Mouse (Mus musculus): ENCODE data around the gene Decr2.
A peak's percentile ranks its signal among the peaks of the same experiment; 100 is the strongest.
"Not testable (repeated sequence)": the region's sequence is repeated elsewhere in the genome, so short reads cannot be mapped to it uniquely, and the experiment has no call there.

Decr2 gene

DNA sequence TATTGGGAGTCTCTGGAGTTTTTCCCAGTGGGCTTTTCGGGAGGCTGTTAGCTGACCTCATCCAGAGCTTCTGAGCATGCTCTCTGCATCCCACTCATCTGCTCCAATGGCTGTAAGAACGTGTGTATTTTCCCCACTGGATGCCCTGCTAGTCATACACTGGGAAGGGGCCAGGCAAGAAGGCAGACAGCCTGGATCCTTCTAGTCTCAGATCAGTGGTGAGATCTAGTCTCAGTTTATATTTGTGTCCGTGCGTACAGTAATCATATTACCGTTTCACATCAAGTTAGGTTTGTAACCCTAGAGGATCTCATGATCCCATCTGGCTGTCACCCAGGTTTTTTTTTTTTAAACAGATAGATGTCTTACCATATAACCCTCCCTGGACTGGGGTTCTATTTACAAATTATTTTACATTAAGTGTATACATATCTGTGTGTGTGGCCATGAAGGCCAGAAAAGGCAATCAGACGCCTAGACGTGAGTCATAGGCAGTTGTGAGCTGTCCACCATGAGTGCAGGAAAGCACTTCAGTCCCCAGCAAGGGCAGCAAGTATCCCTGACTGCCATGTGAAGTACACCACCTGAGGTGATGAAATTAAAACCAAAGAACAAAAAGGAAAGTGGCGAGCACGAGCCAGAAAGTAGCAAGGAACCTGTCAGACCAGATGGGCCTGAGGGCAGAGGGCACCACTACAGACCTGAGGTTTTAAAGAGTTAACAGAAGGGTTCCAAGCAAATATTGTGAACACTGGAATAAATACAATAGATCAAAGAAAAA lies 32.2 kb downstream of the Decr2 start:
- no peak for DNase-seq (ENCODE audit: low read depth)

GRCm38 (mm10) chr17:26057278-26057677 lies 32.9 kb downstream of the Decr2 start:
- DNase-seq (ENCODE audit: low read depth), result no peak

DNA sequence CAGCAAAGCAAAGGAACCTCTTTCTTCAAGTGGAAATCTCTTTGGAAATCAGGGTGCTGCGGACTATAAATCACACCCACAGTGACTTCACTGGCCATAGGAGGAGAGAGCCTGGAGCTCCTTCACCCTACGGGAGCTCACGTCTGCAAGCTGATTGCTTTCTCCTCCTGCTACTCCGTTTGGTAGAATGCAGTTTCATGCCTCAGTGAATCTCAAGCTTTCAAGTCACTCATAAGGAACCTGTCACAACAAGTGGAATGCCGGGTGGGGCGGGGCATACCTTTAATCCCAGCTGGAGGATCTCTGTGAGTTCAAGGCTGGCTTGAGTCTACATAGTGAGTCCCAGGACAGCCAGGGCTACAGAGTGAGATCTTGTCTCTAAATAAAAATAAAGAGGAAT lies 35.0 kb downstream of the Decr2 start:
- no peak for DNase-seq (ENCODE audit: low read depth)

DNA sequence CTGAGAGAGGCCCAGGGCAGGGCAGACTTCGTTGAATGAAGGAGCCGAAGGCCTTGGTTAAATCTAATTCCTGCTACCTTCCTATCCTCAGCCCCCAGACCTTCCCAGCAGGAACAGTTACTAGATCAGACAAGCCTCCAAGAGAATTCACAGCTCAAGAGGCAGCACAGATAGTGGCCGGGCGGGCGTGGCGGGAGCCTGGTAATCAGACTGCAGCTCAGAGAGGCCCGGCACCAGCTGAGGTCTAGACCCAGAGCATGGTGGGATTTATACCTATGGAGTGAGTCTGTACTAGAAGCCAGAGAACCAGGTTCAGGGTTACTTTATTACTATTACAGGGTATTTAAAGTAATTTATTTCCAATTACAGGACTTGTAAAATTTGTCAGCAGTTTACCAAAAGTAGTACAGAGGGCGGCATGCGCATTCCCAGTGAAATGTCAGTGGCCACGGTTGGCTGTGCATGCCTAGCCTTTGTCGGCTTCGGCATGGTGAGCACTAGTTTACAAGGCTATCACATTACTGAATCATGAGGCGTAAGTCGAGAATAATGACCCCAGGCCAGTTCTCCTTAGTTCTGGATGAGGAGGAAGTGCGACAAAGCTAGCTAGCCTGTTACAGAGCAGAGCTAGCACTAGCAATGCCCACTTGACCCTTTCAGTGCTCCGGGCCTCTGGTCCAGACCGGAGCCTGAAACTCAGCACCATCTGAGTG lies 35.8 kb downstream of the Decr2 start:
- no peak for DNase-seq (ENCODE audit: low read depth)

- DNase-seq (ENCODE audit: low read depth), result peak; percentile 71
Measured at GRCm38 (mm10) chr17:26052706-26053105, 37.4 kb downstream of the Decr2 start.

GRCm38 (mm10) chr17:26052074-26052473 lies 38.1 kb downstream of the Decr2 start:
- no peak for DNase-seq (ENCODE audit: low read depth)

DNA sequence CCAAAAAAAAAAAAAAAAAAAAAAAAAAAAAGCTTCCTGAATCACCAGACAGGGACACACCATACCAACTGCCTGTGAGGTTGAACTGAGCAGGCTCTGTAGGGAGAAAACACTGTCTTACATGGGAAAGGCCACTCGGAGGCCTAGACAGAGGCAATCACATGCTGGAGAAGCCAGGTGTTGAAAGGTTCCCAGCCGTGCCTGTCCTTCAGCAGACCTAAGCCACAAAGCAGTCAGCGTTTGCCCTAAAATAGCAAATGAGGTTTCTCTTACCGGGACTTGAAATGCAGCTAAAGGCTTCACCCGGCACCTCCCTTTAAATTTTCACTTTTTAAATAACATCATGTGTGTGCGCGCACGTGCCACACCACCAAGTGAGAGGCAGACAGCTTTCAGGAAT lies 42.0 kb downstream of the Decr2 start:
- no peak for DNase-seq (ENCODE audit: low read depth)

DNA sequence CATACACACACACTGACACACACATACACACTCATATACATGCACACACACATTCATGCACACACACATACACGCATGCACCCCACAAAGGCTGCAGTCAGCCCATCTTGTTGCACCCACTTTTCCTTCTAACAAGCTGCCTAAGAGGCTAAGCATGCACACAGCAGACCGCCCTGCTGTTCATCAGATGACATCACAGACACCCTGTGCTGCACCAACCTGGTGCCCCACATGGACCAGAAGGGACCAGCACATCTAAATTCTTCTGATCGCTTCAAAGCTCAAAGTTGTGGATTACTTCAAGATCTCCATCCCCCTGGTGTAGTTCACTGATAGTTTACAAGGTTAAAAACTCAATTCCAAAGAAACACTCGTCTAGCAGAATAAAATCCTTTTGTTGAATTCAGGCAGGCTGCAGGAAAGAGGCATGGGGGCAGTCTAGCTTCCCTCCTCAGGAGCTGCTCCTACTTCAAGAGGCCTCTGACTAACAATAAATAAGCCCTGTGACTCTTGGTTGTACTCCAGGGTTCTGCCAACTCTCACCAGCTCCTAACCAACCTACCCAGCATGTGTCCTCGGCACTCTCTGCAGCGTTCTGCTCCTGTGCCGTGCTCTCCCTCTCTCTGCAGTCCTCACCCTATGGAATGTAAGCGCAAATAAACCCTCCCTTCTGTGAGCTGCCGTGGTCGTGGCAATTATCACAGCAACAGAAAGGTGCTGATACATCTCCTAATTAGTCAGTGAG lies 43.7 kb downstream of the Decr2 start:
- no peak for DNase-seq (ENCODE audit: low read depth)

DNA sequence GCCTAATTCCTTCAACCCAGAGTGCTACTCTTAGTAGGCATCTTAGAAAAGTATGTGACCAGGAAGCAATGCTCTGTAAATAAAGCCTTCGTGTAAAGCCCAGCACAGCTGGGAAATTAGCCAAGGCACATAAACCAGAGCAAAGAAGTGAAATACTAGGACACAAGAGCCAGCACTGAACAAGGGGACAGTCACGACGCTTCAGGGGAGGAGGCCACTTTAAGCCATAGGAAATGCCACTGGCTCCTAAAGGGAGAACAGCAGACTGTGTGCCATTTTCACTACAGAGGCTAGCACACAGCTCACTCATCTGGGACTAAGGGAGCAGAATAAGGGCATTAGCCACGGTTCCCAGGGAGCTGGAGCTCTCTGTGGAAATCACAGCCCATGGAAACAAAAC lies 44.9 kb downstream of the Decr2 start:
- DNase-seq (ENCODE audit: low read depth), result no peak

- DNase-seq (ENCODE audit: low read depth), result no peak
Measured at GRCm38 (mm10) chr17:26043249-26043636, 46.9 kb downstream of the Decr2 start.

DNA sequence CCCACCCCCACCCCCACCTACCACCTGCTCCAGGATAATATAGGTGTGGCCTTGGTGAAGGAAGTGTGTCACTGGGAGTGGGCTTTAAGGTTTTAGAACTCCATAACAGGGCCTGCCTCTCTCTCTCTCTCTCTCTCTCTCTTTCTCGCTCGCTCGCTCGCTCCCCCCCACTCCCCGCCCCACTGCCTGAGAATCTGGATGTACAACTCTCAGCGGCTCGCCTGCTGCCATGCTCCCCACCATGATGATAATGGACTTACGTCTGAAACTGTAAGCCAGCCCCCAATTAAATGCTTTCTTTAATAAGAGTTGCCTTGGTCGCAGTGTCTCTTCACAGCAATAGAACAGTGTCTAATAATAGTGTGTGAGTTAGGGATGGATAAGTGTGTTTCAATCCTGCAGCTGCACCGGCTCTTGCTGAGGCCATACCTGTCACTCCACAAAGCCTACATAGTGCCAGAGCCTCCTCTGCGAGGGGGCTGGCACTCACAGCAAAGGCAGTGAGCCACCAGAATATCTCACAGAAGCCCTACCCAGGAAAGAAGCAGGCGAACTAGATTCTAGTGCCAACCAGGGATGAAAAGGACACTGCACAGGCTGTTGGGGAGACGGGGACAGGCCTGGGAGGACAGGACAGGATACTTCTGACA lies 47.4 kb downstream of the Decr2 start:
- DNase-seq (ENCODE audit: low read depth), result no peak

GRCm38 (mm10) chr17:26041111-26041802 lies 48.9 kb downstream of the Decr2 start:
- peak; percentile 82 for DNase-seq (ENCODE audit: low read depth)

DNA sequence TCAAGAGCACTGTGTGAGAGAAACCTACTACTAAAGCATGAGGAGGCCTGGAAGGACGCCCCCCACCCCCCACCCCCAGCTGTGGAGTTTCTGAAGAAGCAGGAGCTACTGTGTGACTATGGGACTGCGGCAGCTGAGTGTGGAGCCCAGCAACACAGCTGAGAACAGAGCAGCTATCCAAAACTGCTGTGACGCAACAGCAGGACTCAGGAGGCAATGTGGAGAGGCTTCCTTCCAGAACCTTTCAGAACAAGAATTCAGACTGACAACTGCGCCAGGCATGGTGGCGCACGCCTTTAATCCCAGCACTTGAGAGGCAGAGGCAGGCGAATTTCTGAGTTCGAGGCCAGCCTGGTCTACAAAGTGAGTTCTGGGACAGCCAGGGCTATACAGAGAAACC lies 49.4 kb downstream of the Decr2 start:
- not testable (repeated sequence) for DNase-seq (ENCODE audit: low read depth)

DNA sequence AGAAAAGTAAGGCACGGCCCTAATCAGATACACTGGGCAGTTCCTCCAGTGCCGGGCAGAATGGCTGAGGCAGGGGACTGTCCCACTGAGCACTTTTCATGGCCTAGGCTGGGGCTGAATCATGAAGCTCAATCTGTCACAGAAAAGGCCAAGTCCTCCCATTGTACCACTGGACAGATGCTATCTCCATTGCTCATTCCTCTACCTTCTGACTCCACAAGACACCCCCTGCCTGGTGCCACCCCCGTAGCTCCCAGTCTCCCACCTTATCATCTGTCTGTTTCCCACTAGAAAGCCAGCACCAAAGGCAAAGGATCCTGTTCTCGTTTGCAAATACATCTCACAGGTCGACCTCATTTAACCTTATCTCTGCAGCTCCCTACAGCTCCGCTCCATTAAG lies 58.1 kb downstream of the Decr2 start:
- DNase-seq (ENCODE audit: low read depth), result no peak

- no peak for DNase-seq (ENCODE audit: low read depth)
Measured at GRCm38 (mm10) chr17:26031583-26031982, 58.6 kb downstream of the Decr2 start.

Measured in 416B (cell line).